Mouse (Mus musculus) bone marrow macrophage, adult 2 months (primary cell): Measurements from ENCODE around the gene Josd1. TPM values are rescaled to one million over a fixed set of nuclear protein-coding genes. Genes with fewer than 3 reads are reported as not detected.

Experiments used
- H3K27ac ChIP-seq: 2 replicates; pipeline ENCODE4 v1.5.1; 2012; ENCODE audit warnings: low read depth, low read length; ENCODE audit not compliant: insufficient read depth
- H3K4me1 ChIP-seq: 2 replicates; pipeline ENCODE4 v1.6.1; 2012; ENCODE audit warnings: low read length; ENCODE audit not compliant: control insufficient read depth, insufficient read depth
- H3K4me3 ChIP-seq: 2 replicates; pipeline ENCODE4 v1.5.1; 2012; ENCODE audit warnings: mild to moderate bottlenecking, low read length, moderate library complexity; ENCODE audit not compliant: insufficient read depth
- CTCF ChIP-seq: IDR thresholded peaks from 2 replicates; pipeline ENCODE4 v1.5.1; 2012; ENCODE audit warnings: low read depth, mild to moderate bottlenecking, low read length, moderate library complexity
- POLR2A ChIP-seq: IDR thresholded peaks from 2 replicates; pipeline ENCODE4 v1.6.1; 2012; ENCODE audit warnings: mild to moderate bottlenecking, low read depth, low read length, borderline replicate concordance
- polyA plus RNA-seq: library from polyadenylated mRNA; stranded (reverse); fragments of >200 nt; gene quantifications from 2 replicates; pipeline ENCODE4 v1.2.4, GENCODE M21; 2012; ENCODE audit not compliant: missing spikeins, insufficient read depth, insufficient read length

Josd1 gene
- polyA plus RNA-seq, 1 experiment: 20.2 TPM

GRCm38 (mm10) chr15:79720796-79721195 lies 33.1 kb upstream of the Josd1 start:
- H3K4me3 ChIP-seq: no peak overlapping the region
- H3K4me1 ChIP-seq: peaks cover 9% of the 10 kb centered on the region
- no peak for TF ChIP-seq POLR2A
- TF ChIP-seq CTCF: no peak
- peak overlapping the region; percentile 48 for H3K27ac ChIP-seq

- TF ChIP-seq POLR2A (no peak), CTCF (no peak)
- H3K4me1 ChIP-seq: peaks cover 9% of the 10 kb centered on the region
- no peak overlapping the region for H3K4me3 ChIP-seq
- H3K27ac ChIP-seq: peak overlapping the region; percentile 48
Observed at GRCm38 (mm10) chr15:79720267-79720666, 32.5 kb upstream of the Josd1 start.

GRCm38 (mm10) chr15:79716710-79717109 lies 29.0 kb upstream of the Josd1 start:
- no peak overlapping the region for H3K27ac ChIP-seq
- H3K4me3 ChIP-seq: no peak overlapping the region
- peaks cover 9% of the 10 kb centered on the region for H3K4me1 ChIP-seq
- TF ChIP-seq CTCF (no peak), POLR2A (no peak)

GRCm38 (mm10) chr15:79715646-79716045 lies 27.9 kb upstream of the Josd1 start:
- Histone ChIP-seq H3K27ac (no peak overlapping the region), H3K4me1 (peaks cover 5% of the 10 kb centered on the region), H3K4me3 (no peak overlapping the region)
- TF ChIP-seq CTCF (no peak), POLR2A (no peak)

GRCm38 (mm10) chr15:79708229-79708822 lies 20.6 kb upstream of the Josd1 start:
- Histone ChIP-seq H3K4me3 (no peak overlapping the region), H3K27ac (no peak overlapping the region), H3K4me1 (no peaks in the 10 kb centered on the region)
- no peak for TF ChIP-seq CTCF

GRCm38 (mm10) chr15:79706603-79707214 lies 19.0 kb upstream of the Josd1 start:
- Histone ChIP-seq H3K27ac (no peak overlapping the region), H3K4me1 (no peaks in the 10 kb centered on the region), H3K4me3 (no peak overlapping the region)
- TF ChIP-seq CTCF: no peak
- TF ChIP-seq POLR2A: no peak

- Histone ChIP-seq H3K4me3 (no peak overlapping the region), H3K4me1 (peaks cover 19% of the 10 kb centered on the region), H3K27ac (no peak overlapping the region)
- TF ChIP-seq CTCF (no peak), POLR2A (no peak)
Observed at GRCm38 (mm10) chr15:79697558-79698187, 10.0 kb upstream of the Josd1 start.

GRCm38 (mm10) chr15:79697011-79697410 lies 9.3 kb upstream of the Josd1 start:
- H3K4me1 ChIP-seq: peaks cover 24% of the 10 kb centered on the region
- H3K4me3 ChIP-seq: no peak overlapping the region
- no peak for TF ChIP-seq POLR2A
- TF ChIP-seq CTCF: no peak
- H3K27ac ChIP-seq: no peak overlapping the region

GRCm38 (mm10) chr15:79696508-79696907 lies 8.8 kb upstream of the Josd1 start:
- Histone ChIP-seq H3K4me3 (no peak overlapping the region), H3K4me1 (peaks cover 27% of the 10 kb centered on the region), H3K27ac (no peak overlapping the region)
- TF ChIP-seq POLR2A (no peak), CTCF (no peak)

GRCm38 (mm10) chr15:79695516-79695915 lies 7.8 kb upstream of the Josd1 start:
- H3K4me3 ChIP-seq: no peak overlapping the region
- peaks cover 27% of the 10 kb centered on the region for H3K4me1 ChIP-seq
- no peak overlapping the region for H3K27ac ChIP-seq
- TF ChIP-seq CTCF (no peak), POLR2A (no peak)

GRCm38 (mm10) chr15:79694512-79694911 lies 6.8 kb upstream of the Josd1 start:
- Histone ChIP-seq H3K4me3 (no peak overlapping the region), H3K4me1 (peaks cover 27% of the 10 kb centered on the region)

More at GRCm38 (mm10) chr15:79694512-79694911, 6.8 kb upstream of the Josd1 start:
- TF ChIP-seq POLR2A (no peak), CTCF (no peak)
- H3K27ac ChIP-seq: no peak overlapping the region
